Mouse (Mus musculus): ENCODE measurements around the gene Mlc1. TPM values are rescaled to one million over a fixed set of nuclear protein-coding genes. Genes with fewer than 3 reads are reported as not detected.

The Mlc1 gene
- total and polyA plus RNA-seq, 3 experiments, result 0.11 TPM; not detected in 2

GRCm38 (mm10) chr15:88934141-88934540 is 44.7 kb downstream of the Mlc1 start:
- H3K9me3 ChIP-seq (replicated peaks), result no peaks in the 10 kb centered on the region
- H3K4me1 ChIP-seq (ENCODE audit: insufficient read depth, low read depth, low read length), result no peaks in the 10 kb centered on the region
- ATAC-seq (ENCODE audit: extremely low read depth, insufficient number of reproducible peaks, low FRiP score, poor library complexity, severe bottlenecking) (no peak), DNase-seq (ENCODE audit: low spot score) (no peak)
- no peaks in the 10 kb centered on the region for H3K36me3 ChIP-seq (replicated peaks)
- TF ChIP-seq GATA2 (IDR thresholded peaks at IDR 0.05; ENCODE audit: borderline replicate concordance, low read depth, low read length) (no peak), POLR2AphosphoS5 (IDR thresholded peaks at IDR 0.05; ENCODE audit: insufficient replicate concordance, low read depth, low read length) (no peak), TAL1 (conservative IDR thresholded peaks at IDR 0.05; ENCODE audit: low read depth, low read length) (no peak), CTCF (IDR thresholded peaks at IDR 0.05; ENCODE audit: low read depth, low read length) (no peak), GATA1 (IDR thresholded peaks at IDR 0.05; ENCODE audit: borderline replicate concordance, low read length) (no peak)
- H3K27me3 ChIP-seq (ENCODE audit: insufficient read depth, low read length), result no peaks in the 10 kb centered on the region; the same call in 1 of the 2 replicates
- H3K4me3 ChIP-seq (ENCODE audit: low read depth, low read length), result no peak overlapping the region

DNA sequence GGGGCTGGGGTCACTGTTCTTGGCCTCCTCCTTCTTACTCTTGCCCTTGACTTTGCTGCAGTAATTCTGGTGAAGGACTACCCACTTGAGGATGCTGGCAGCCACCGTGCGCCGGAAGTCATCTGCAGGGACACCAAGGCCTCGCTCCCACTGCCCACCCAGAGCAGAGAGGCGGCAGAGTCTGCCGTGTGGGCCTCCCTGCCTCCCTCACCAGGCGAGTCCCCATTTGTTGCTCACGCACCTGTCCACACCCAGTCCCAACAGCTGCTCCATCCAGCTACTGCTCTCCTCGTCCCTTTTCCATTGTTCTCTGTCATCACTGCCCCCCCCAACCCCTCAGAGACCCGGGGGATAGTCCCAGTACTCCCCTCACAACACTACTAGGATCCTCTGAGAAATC is 46.1 kb downstream of the Mlc1 start:
- DNase-seq (ENCODE audit: low spot score), result no peak
- no peak for ATAC-seq (ENCODE audit: extremely low read depth, insufficient number of reproducible peaks, low FRiP score, poor library complexity, severe bottlenecking)
- TF ChIP-seq CTCF (IDR thresholded peaks at IDR 0.05; ENCODE audit: low read depth, low read length) (no peak), GATA1 (IDR thresholded peaks at IDR 0.05; ENCODE audit: borderline replicate concordance, low read length) (no peak), GATA2 (IDR thresholded peaks at IDR 0.05; ENCODE audit: borderline replicate concordance, low read depth, low read length) (no peak), POLR2AphosphoS5 (IDR thresholded peaks at IDR 0.05; ENCODE audit: insufficient replicate concordance, low read depth, low read length) (no peak), TAL1 (conservative IDR thresholded peaks at IDR 0.05; ENCODE audit: low read depth, low read length) (no peak)
- Histone ChIP-seq H3K4me3 (ENCODE audit: low read depth, low read length) (no peak overlapping the region), H3K4me1 (ENCODE audit: insufficient read depth, low read depth, low read length) (no peaks in the 10 kb centered on the region), H3K9me3 (replicated peaks) (no peaks in the 10 kb centered on the region), H3K36me3 (replicated peaks) (no peaks in the 10 kb centered on the region), H3K27me3 (ENCODE audit: insufficient read depth, low read length) (no peaks in the 10 kb centered on the region; the same call in 1 of the 2 replicates)

DNA sequence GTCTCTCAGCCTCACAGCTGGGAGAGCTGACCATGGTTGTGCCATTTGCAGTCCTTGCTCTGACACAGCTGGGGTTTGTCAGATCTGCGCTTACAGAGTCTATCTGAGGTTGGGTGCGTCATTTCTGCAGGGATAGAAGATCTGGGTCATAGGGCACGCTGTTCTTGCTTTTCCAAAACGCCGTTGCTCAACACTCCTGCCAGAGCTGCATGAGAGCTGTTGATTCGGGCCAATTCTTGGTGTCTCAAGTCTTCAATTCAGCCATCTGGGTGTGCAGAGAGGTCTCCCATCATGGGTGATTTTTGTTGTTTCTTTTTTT is 56.9 kb downstream of the Mlc1 start:
- Histone ChIP-seq H3K4me1 (ENCODE audit: insufficient read depth, low read depth, low read length) (no peaks in the 10 kb centered on the region), H3K27me3 (ENCODE audit: insufficient read depth, low read length) (peaks cover 11% of the 10 kb centered on the region), H3K4me3 (ENCODE audit: low read depth, low read length) (no peak overlapping the region), H3K9me3 (replicated peaks) (no peaks in the 10 kb centered on the region), H3K36me3 (replicated peaks) (no peaks in the 10 kb centered on the region)
- TF ChIP-seq POLR2AphosphoS5 (IDR thresholded peaks at IDR 0.05; ENCODE audit: insufficient replicate concordance, low read depth, low read length) (no peak), CTCF (IDR thresholded peaks at IDR 0.05; ENCODE audit: low read depth, low read length) (no peak), GATA1 (IDR thresholded peaks at IDR 0.05; ENCODE audit: borderline replicate concordance, low read length) (no peak), TAL1 (conservative IDR thresholded peaks at IDR 0.05; ENCODE audit: low read depth, low read length) (no peak), GATA2 (IDR thresholded peaks at IDR 0.05; ENCODE audit: borderline replicate concordance, low read depth, low read length) (no peak)
- ATAC-seq (ENCODE audit: extremely low read depth, insufficient number of reproducible peaks, low FRiP score, poor library complexity, severe bottlenecking), result no peak
- DNase-seq (ENCODE audit: low spot score), result no peak

- no peaks in the 10 kb centered on the region for H3K4me1 ChIP-seq (ENCODE audit: insufficient read depth, low read depth, low read length)
- H3K9me3 ChIP-seq (replicated peaks), result no peaks in the 10 kb centered on the region
- no peaks in the 10 kb centered on the region for H3K36me3 ChIP-seq (replicated peaks)
- peak; percentile 63 for TF ChIP-seq CTCF (IDR thresholded peaks at IDR 0.05; ENCODE audit: low read depth, low read length)
- TF ChIP-seq POLR2AphosphoS5 (IDR thresholded peaks at IDR 0.05; ENCODE audit: insufficient replicate concordance, low read depth, low read length), result no peak
- peak; percentile 34; the same call in 1 of the 2 replicates for ATAC-seq (ENCODE audit: extremely low read depth, insufficient number of reproducible peaks, low FRiP score, poor library complexity, severe bottlenecking)
- peak; percentile 59 for DNase-seq (ENCODE audit: low spot score)
- H3K4me3 ChIP-seq (ENCODE audit: low read depth, low read length), result no peak overlapping the region
- H3K27me3 ChIP-seq (ENCODE audit: insufficient read depth, low read length), result peaks cover 11% of the 10 kb centered on the region
Observed at GRCm38 (mm10) chr15:88921131-88921991, 57.4 kb downstream of the Mlc1 start.

- H3K4me3 ChIP-seq (ENCODE audit: low read depth, low read length), result no peak overlapping the region
- peaks cover 6% of the 10 kb centered on the region for H3K27me3 ChIP-seq (ENCODE audit: insufficient read depth, low read length)
- H3K36me3 ChIP-seq (replicated peaks), result no peaks in the 10 kb centered on the region
- H3K9me3 ChIP-seq (replicated peaks), result no peaks in the 10 kb centered on the region
- no peak for TF ChIP-seq POLR2AphosphoS5 (IDR thresholded peaks at IDR 0.05; ENCODE audit: insufficient replicate concordance, low read depth, low read length)
- TF ChIP-seq GATA2 (IDR thresholded peaks at IDR 0.05; ENCODE audit: borderline replicate concordance, low read depth, low read length), result no peak
- TF ChIP-seq CTCF (IDR thresholded peaks at IDR 0.05; ENCODE audit: low read depth, low read length), result no peak
- no peak for TF ChIP-seq TAL1 (conservative IDR thresholded peaks at IDR 0.05; ENCODE audit: low read depth, low read length)
- no peak for TF ChIP-seq GATA1 (IDR thresholded peaks at IDR 0.05; ENCODE audit: borderline replicate concordance, low read length)
- ATAC-seq (ENCODE audit: extremely low read depth, insufficient number of reproducible peaks, low FRiP score, poor library complexity, severe bottlenecking) (no peak), DNase-seq (ENCODE audit: low spot score) (no peak)
- no peaks in the 10 kb centered on the region for H3K4me1 ChIP-seq (ENCODE audit: insufficient read depth, low read depth, low read length)
Observed at GRCm38 (mm10) chr15:88920065-88920464, 58.7 kb downstream of the Mlc1 start.

GRCm38 (mm10) chr15:88919328-88919727 is 59.5 kb downstream of the Mlc1 start:
- ATAC-seq (ENCODE audit: extremely low read depth, insufficient number of reproducible peaks, low FRiP score, poor library complexity, severe bottlenecking), result no peak
- DNase-seq (ENCODE audit: low spot score), result no peak
- no peaks in the 10 kb centered on the region for H3K9me3 ChIP-seq (replicated peaks)
- peaks cover 4% of the 10 kb centered on the region; the same call in 1 of the 2 replicates for H3K27me3 ChIP-seq (ENCODE audit: insufficient read depth, low read length)
- H3K4me1 ChIP-seq (ENCODE audit: insufficient read depth, low read depth, low read length), result no peaks in the 10 kb centered on the region
- TF ChIP-seq GATA2 (IDR thresholded peaks at IDR 0.05; ENCODE audit: borderline replicate concordance, low read depth, low read length) (no peak), GATA1 (IDR thresholded peaks at IDR 0.05; ENCODE audit: borderline replicate concordance, low read length) (no peak), POLR2AphosphoS5 (IDR thresholded peaks at IDR 0.05; ENCODE audit: insufficient replicate concordance, low read depth, low read length) (no peak), CTCF (IDR thresholded peaks at IDR 0.05; ENCODE audit: low read depth, low read length) (no peak)
- no peaks in the 10 kb centered on the region for H3K36me3 ChIP-seq (replicated peaks)
- no peak overlapping the region for H3K4me3 ChIP-seq (ENCODE audit: low read depth, low read length)

All from G1E (cell line).